Mouse (Mus musculus) small intestine, adult 2 months (tissue): Measurements from ENCODE around the gene Rnf17.

Experiments used
- CTCF ChIP-seq: fragments of 200-500 bp; IDR thresholded peaks from 2 replicates; pipeline ENCODE4 v1.5.1; 2012; ENCODE audit warnings: low read depth, mild to moderate bottlenecking, control low read depth, inconsistent platforms, low read length, moderate library complexity, mixed read lengths; ENCODE audit not compliant: insufficient replicate concordance, insufficient read length; ENCODE audit errors: extremely low read depth
- POLR2A ChIP-seq: fragments of 200-500 bp; IDR thresholded peaks from 2 replicates; pipeline ENCODE4 v1.6.1; 2012; ENCODE audit warnings: low read depth, mild to moderate bottlenecking, control low read depth, inconsistent platforms, low read length, moderate library complexity

DNA sequence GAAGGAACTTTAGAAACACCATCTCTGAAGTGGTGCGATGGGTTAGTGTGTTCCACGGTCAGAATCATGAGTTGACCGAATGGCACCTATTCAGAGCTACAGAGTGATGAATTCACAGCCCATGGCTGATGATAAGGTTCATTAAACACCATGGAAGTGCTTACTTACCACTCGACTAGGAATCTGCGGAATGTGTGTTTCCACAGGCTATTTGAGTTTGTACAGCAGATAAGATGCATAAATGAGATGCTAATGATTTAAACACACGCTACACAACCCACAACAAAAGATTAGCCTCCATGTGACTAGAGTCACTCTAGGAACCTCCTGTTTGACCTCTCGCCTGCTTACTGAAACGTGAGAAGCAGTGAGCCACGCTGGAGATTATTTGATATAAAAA lies 23.0 kb upstream of the Rnf17 start:
- TF ChIP-seq POLR2A (no peak), CTCF (no peak)
